Mouse (Mus musculus) brain, embryonic 14.5 days (tissue): ENCODE measurements around the gene Stard3.

Experiments
- CTCF ChIP-seq: fragments of 200-500 bp; IDR thresholded peaks from 2 replicates; pipeline ENCODE4 v1.5.1; 2012; ENCODE audit warnings: inconsistent platforms, mild to moderate bottlenecking, moderate library complexity, borderline replicate concordance; ENCODE audit not compliant: insufficient read depth, insufficient read length; ENCODE audit errors: extremely low read depth
- POLR2A ChIP-seq: fragments of 200-500 bp; IDR thresholded peaks from 2 replicates; pipeline ENCODE4 v1.6.1; 2012; ENCODE audit warnings: mild to moderate bottlenecking, inconsistent platforms, borderline replicate concordance; ENCODE audit not compliant: poor library complexity, insufficient read depth, insufficient read length, severe bottlenecking; ENCODE audit errors: extremely low read depth

DNA sequence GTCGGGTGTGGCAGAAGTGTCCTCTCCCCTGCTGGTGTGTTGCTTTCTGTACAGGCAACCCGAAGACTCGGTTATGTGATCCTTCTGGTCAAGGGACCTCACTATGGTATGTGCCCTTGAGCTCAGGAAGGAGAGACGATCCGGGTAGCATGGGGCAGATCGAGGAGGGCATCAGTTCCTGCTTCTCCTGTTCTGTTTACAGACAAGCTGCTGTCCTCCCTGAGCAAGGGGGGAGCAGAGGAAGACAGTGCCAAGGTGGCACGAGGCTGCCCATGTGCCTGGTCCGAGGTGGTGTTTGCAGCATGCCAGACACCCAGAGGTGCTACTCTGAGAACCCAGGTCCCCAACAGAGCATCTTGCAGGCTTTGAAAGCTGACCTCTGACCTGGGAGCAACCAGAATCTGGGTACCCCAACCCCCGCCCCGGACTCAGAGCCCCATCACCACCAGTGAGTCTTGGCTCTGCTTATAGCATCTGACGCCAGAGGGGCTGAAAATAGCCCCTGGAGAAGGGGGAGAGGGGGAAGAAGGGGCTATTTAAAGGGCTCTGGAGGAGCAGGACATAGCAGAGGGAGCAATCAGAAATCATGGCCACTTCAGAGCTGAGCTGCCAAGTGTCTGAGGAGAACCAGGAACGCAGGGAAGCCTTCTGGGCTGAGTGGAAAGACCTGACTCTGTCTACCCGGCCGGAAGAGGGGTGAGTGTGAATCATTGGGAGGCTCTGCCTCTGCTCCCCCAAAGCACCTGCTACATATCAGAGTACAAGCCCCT is 25.3 kb downstream of the Stard3 start, which contains the start of gene Tcap:
- no peak for TF ChIP-seq POLR2A
- no peak for TF ChIP-seq CTCF
